Mouse (Mus musculus): ENCODE measurements at regions not wholly inside any gene's neighbourhood (a gene's known extent, or its start where the extent isn't known, plus 50 kb on each side); places are given as distances from the start of the nearest gene placed in this dataset.

DNA sequence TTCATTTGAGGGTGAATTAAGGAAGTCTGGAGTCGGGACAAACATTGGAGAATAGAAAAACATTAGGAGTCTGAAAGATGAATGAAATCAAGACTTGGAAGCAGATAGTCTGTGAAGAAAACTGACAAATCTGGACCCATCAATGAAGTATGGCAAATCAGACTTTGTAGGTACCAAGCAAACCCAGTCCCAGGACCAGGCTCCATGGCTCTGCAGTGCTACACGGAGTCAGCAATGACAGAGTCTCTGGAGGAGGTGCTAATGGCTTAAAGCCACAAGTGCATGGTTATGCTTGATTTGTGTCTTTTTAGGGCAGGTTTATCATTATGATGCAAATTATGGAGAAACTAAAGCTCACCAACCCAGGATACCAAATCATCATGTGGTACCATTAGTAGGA, 286.1 kb upstream of the Rsrc1 start:
- Histone ChIP-seq H3K36me3 (replicated peaks; ENCODE audit: control insufficient read depth, insufficient read depth, low read depth, low read length) (no peaks in the 10 kb centered on the region), H3K4me1 (ENCODE audit: control insufficient read depth, insufficient read depth, low read length) (no peaks in the 10 kb centered on the region), H3K4me2 (ENCODE audit: low read depth, low read length) (no peak overlapping the region), H3K4me3 (ENCODE audit: low read depth, low read length) (no peak overlapping the region), H3K27ac (replicated peaks; ENCODE audit: low read depth, low read length) (no peak overlapping the region), H3K27me3 (ENCODE audit: control insufficient read depth, insufficient read depth, low read length) (no peaks in the 10 kb centered on the region), H3K9ac (replicated peaks; ENCODE audit: low read length) (no peak overlapping the region), H3K9me3 (replicated peaks; ENCODE audit: control insufficient read depth, low read length) (no peaks in the 10 kb centered on the region)
- ATAC-seq (replicated peaks; ENCODE audit: insufficient number of reproducible peaks, low FRiP score, low TSS enrichment, low read depth) (no peak), DNase-seq (ENCODE audit: low spot score) (no peak)
- WGBS: 88% methylated on average over 2 of the region's 2 CpGs

DNA sequence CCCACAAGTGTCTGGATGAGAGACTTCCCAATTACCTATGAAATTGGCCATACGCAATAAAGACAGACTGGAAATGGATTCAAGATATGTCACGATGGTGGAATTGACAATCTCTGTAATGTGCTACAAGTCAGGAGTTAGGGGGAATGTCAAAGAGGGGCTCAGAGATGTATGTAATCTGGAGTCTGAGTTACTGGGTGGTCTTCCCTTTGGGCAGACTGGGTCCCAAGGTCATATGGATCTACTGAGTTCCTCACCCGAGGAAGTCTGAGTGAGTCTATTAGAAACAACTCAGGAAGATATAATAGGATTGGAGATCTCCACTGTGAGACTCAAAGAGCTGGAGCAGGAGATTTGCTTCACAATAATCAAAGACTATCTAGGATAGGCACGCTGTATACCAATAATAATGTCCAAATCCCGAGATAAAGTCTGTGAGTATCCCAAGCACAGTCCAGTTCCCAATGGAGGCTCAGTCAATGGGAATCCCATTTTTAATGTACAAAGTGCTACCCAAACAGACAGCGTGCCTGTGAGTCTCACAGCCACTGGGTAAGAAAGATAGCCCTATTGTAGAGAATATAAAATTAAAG, 285.4 kb upstream of the Rsrc1 start:
- Histone ChIP-seq H3K4me2 (ENCODE audit: low read depth, low read length) (no peak overlapping the region), H3K9ac (replicated peaks; ENCODE audit: low read length) (no peak overlapping the region), H3K27me3 (ENCODE audit: control insufficient read depth, insufficient read depth, low read length) (no peaks in the 10 kb centered on the region), H3K4me3 (ENCODE audit: low read depth, low read length) (no peak overlapping the region), H3K9me3 (replicated peaks; ENCODE audit: control insufficient read depth, low read length) (no peaks in the 10 kb centered on the region), H3K36me3 (replicated peaks; ENCODE audit: control insufficient read depth, insufficient read depth, low read depth, low read length) (no peaks in the 10 kb centered on the region), H3K4me1 (ENCODE audit: control insufficient read depth, insufficient read depth, low read length) (no peaks in the 10 kb centered on the region), H3K27ac (replicated peaks; ENCODE audit: low read depth, low read length) (no peak overlapping the region)
- no peak for ATAC-seq (replicated peaks; ENCODE audit: insufficient number of reproducible peaks, low FRiP score, low TSS enrichment, low read depth)
- WGBS: 79% methylated on average over 6 of the region's 6 CpGs
- no peak for DNase-seq (ENCODE audit: low spot score)

DNA sequence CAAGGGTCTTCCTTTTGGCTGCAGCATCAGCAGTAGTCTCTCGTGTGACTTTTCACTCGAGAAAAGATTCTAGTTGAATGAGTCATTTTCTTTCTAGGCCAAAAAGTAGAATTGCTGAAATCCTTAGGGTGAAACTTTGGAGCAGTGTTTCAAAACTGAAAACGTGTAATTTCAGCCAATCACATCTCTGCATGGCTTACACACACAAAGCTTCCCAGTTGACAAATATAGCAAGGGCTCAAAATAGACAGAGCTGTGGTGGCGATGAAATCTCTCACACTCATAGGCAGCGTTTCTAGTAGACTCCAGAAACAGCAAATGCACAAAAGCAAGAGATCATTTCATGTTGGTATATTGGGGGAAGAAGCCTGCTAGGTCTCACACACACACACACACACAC, 283.1 kb upstream of the Rsrc1 start:
- Histone ChIP-seq H3K4me2 (ENCODE audit: low read depth, low read length) (no peak overlapping the region), H3K36me3 (replicated peaks; ENCODE audit: control insufficient read depth, insufficient read depth, low read depth, low read length) (no peaks in the 10 kb centered on the region), H3K9ac (replicated peaks; ENCODE audit: low read length) (no peak overlapping the region), H3K4me3 (ENCODE audit: low read depth, low read length) (no peak overlapping the region), H3K4me1 (ENCODE audit: control insufficient read depth, insufficient read depth, low read length) (no peaks in the 10 kb centered on the region), H3K27me3 (ENCODE audit: control insufficient read depth, insufficient read depth, low read length) (no peaks in the 10 kb centered on the region), H3K9me3 (replicated peaks; ENCODE audit: control insufficient read depth, low read length) (no peaks in the 10 kb centered on the region), H3K27ac (replicated peaks; ENCODE audit: low read depth, low read length) (no peak overlapping the region)
- ATAC-seq (replicated peaks; ENCODE audit: insufficient number of reproducible peaks, low FRiP score, low TSS enrichment, low read depth) (no peak), DNase-seq (ENCODE audit: low spot score) (no peak)
- 85% methylated on average over 5 of the region's 5 CpGs for WGBS

DNA sequence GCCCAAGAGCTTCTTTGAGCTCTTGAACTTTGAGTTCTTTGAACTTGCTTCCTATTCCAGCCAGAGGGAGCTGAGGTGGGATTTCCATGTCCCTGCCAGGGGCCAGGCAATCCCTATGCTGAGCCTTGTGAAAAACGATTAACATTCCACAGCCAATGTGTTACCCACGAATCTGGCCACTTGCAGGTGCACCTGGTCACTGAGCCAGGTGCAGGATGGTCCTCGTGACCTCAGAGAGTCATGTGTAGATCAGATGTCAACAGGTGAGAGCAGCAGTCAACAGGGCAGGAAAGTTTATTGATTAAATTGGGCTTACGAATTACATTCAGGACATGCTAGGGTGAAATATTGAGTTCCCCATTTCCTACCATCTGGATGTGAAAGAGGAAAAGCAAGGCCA, 275.4 kb upstream of the Rsrc1 start:
- DNase-seq (ENCODE audit: low spot score) (no peak), ATAC-seq (replicated peaks; ENCODE audit: insufficient number of reproducible peaks, low FRiP score, low TSS enrichment, low read depth) (no peak)
- H3K4me3 ChIP-seq (ENCODE audit: low read depth, low read length): no peak overlapping the region
- H3K9ac ChIP-seq (replicated peaks; ENCODE audit: low read length): no peak overlapping the region
- 80% methylated on average over 4 of the region's 4 CpGs for WGBS
- H3K9me3 ChIP-seq (replicated peaks; ENCODE audit: control insufficient read depth, low read length): no peaks in the 10 kb centered on the region
- H3K27me3 ChIP-seq (ENCODE audit: control insufficient read depth, insufficient read depth, low read length): no peaks in the 10 kb centered on the region
- no peaks in the 10 kb centered on the region for H3K4me1 ChIP-seq (ENCODE audit: control insufficient read depth, insufficient read depth, low read length)
- H3K27ac ChIP-seq (replicated peaks; ENCODE audit: low read depth, low read length): no peak overlapping the region
- no peak overlapping the region for H3K4me2 ChIP-seq (ENCODE audit: low read depth, low read length)
- no peaks in the 10 kb centered on the region for H3K36me3 ChIP-seq (replicated peaks; ENCODE audit: control insufficient read depth, insufficient read depth, low read depth, low read length)

DNA sequence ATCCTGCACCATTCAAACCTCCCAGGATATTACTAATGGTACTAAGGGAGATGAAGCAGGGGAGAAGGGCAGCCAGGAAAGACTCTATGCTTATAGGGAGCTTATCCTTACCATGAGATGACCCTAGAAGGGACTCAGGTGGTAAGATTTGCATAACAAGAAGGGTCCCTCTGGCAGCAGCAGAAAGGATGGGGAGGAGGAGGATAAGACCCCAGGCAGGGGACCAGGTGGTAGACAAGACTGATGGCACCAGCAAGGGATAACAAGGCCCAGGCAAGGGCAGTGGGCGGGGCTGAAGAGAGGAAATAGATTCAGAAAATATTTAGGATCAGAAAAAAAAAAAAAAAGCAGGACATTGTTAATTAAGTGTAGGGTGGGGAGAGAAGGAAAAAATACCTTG, 245.7 kb upstream of the Rsrc1 start:
- H3K27me3 ChIP-seq (ENCODE audit: control insufficient read depth, insufficient read depth, low read length): no peaks in the 10 kb centered on the region

DNA sequence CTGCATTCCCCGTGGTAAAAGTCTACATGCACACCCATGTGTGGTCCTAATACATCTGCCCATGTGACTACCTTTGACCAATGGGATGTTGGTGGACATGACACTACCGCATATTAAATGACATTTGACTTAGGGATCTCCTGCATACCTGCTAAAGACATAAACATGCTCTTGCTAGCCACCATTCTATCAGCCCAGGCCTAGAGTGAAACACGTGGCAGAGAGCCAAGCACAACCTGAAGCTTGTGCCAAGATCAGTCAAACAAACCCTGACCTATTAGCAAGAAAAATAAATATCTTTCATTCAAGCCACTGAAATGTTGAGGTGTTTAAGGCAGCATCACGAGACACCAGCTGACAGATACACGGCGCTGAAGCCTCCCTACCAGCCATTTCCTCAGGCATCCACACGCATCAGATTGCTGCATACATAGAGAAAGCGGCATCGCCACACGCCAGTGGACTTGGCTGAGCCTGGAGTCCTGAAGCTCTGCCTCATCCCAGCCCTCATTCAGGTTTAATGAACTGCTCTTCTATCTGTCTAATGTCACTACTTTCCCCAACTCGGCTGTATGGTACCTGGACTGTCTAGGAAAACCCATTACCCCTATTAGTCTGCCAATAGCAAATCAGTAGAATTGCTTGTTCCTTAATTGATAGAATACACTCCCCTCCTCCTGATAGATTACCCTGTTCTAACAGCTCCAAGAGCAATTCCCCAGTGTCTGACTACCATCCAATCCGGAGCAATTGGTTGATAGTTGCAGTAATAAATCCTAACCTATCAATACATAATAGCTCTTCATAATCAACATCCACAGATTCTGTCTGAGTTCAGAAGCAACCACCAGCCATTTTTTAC, 242.8 kb upstream of the Rsrc1 start:
- H3K27ac ChIP-seq (replicated peaks; ENCODE audit: low read depth, low read length): no peak overlapping the region
- H3K36me3 ChIP-seq (replicated peaks; ENCODE audit: control insufficient read depth, insufficient read depth, low read depth, low read length): no peaks in the 10 kb centered on the region
- DNase-seq (ENCODE audit: low spot score) (no peak), ATAC-seq (replicated peaks; ENCODE audit: insufficient number of reproducible peaks, low FRiP score, low TSS enrichment, low read depth) (0 out of 2 replicates have a peak, but pooled peaks have one; percentile 44)
- H3K4me2 ChIP-seq (ENCODE audit: low read depth, low read length): no peak overlapping the region
- H3K27me3 ChIP-seq (ENCODE audit: control insufficient read depth, insufficient read depth, low read length): no peaks in the 10 kb centered on the region
- H3K4me1 ChIP-seq (ENCODE audit: control insufficient read depth, insufficient read depth, low read length): no peaks in the 10 kb centered on the region
- no peaks in the 10 kb centered on the region for H3K9me3 ChIP-seq (replicated peaks; ENCODE audit: control insufficient read depth, low read length)
- no peak overlapping the region for H3K9ac ChIP-seq (replicated peaks; ENCODE audit: low read length)
- 72% methylated on average over 12 of the region's 12 CpGs for WGBS
- no peak overlapping the region for H3K4me3 ChIP-seq (ENCODE audit: low read depth, low read length)

More for the DNA sequence above, 245.7 kb upstream of the Rsrc1 start:
- Histone ChIP-seq H3K9me3 (replicated peaks; ENCODE audit: control insufficient read depth, low read length) (no peaks in the 10 kb centered on the region), H3K4me1 (ENCODE audit: control insufficient read depth, insufficient read depth, low read length) (no peaks in the 10 kb centered on the region), H3K9ac (replicated peaks; ENCODE audit: low read length) (no peak overlapping the region), H3K36me3 (replicated peaks; ENCODE audit: control insufficient read depth, insufficient read depth, low read depth, low read length) (no peaks in the 10 kb centered on the region), H3K4me3 (ENCODE audit: low read depth, low read length) (no peak overlapping the region), H3K4me2 (ENCODE audit: low read depth, low read length) (no peak overlapping the region), H3K27ac (replicated peaks; ENCODE audit: low read depth, low read length) (no peak overlapping the region)
- 68% methylated on average over 1 of the region's 1 CpGs for WGBS
- ATAC-seq (replicated peaks; ENCODE audit: insufficient number of reproducible peaks, low FRiP score, low TSS enrichment, low read depth) (no peak), DNase-seq (ENCODE audit: low spot score) (no peak)

DNA sequence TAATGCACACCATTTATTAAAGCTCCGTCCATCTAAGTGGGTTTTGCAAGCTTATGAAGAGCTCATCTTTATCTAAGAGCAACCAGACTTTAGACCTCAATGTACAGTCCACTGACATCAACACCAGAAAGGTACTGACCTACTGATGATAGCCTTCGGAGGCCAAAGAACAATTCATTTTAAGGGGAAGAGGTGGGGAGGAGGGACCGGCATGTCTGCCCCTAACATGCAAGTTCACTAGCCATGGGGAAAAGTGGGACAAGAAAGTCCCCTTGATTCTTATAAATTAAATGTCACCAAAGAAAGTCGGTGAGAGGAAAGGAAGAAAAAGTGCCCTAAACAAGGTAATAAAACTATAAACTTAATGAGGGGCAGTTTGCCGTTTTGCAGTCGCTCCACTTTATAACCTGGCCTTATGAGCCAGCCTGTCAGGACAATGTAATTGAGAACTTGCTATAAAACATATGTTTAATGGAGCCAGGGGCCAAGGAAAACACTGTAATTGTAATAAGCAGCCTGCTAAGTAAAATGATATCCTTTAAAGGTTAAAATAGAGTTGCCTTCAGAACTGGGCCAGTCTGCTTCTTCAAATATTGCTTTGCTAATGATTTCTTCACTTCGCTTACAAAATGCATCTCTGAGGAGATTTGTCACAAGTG, 241.7 kb upstream of the Rsrc1 start:
- H3K27me3 ChIP-seq (ENCODE audit: control insufficient read depth, insufficient read depth, low read length): no peaks in the 10 kb centered on the region
- no peak overlapping the region for H3K4me2 ChIP-seq (ENCODE audit: low read depth, low read length)
- H3K4me1 ChIP-seq (ENCODE audit: control insufficient read depth, insufficient read depth, low read length): no peaks in the 10 kb centered on the region
- no peaks in the 10 kb centered on the region for H3K9me3 ChIP-seq (replicated peaks; ENCODE audit: control insufficient read depth, low read length)
- H3K4me3 ChIP-seq (ENCODE audit: low read depth, low read length): no peak overlapping the region
- 61% methylated on average over 7 of the region's 7 CpGs for WGBS
- H3K27ac ChIP-seq (replicated peaks; ENCODE audit: low read depth, low read length): no peak overlapping the region
- no peak overlapping the region for H3K9ac ChIP-seq (replicated peaks; ENCODE audit: low read length)
- no peak for ATAC-seq (replicated peaks; ENCODE audit: insufficient number of reproducible peaks, low FRiP score, low TSS enrichment, low read depth)
- H3K36me3 ChIP-seq (replicated peaks; ENCODE audit: control insufficient read depth, insufficient read depth, low read depth, low read length): no peaks in the 10 kb centered on the region
- no peak for DNase-seq (ENCODE audit: low spot score)
